In genomic region chr9:119803169-119803827, GRCm38 (mm10) we compare ENCODE assay signal across 13 mouse cellular contexts. TPM values are rescaled to one million over a fixed set of nuclear protein-coding genes. Genes with fewer than 3 reads are reported as not detected.
DNase-seq lines count a peak whose midpoint lies in the region; ATAC-seq and TF ChIP-seq lines count a peak whose summit lies in the region.
"Had no signal": no experiment of that assay in that cellular context is flagged by ENCODE, and none has a peak within 500 bp of the region (broad histone marks: within the 10 kb centered on the region; RNA-seq: fewer than 3 reads in every experiment).

No protein-coding gene starts in this region.

- peak; percentile 47 for DNase-seq in embryo, embryonic 11 days
- peak; percentile 79 for DNase-seq in forebrain, embryonic 11.5 days (ENCODE audit: low spot score)
- peak; percentile 37 for DNase-seq in hindbrain, embryonic 14.5 days (ENCODE audit: low spot score)
- peak; percentile 49 for DNase-seq in midbrain, postnatal 0 days (ENCODE audit: low spot score)
- DNase-seq in kidney, postnatal 4 days, result no peak
- no peak for DNase-seq in ovary, postnatal 14 days (ENCODE audit: low spot score)
- DNase-seq: adrenal gland, adult 2 months; liver, embryonic 13.5 days had no signal

- peak overlapping the region; percentile 38 for H3K4me2 ChIP-seq in forebrain, embryonic 11.5 days (ENCODE audit: low read depth, low read length, severe bottlenecking)
- no peak overlapping the region for H3K4me2 ChIP-seq in hindbrain, embryonic 14.5 days (replicated peaks)
- H3K4me2 ChIP-seq in midbrain, postnatal 0 days (ENCODE audit: low read depth, low read length, poor library complexity, severe bottlenecking), result no peak overlapping the region
- H3K4me2 ChIP-seq: embryonic facial prominence, embryonic 15.5 days; heart, embryonic 12.5 days; liver, embryonic 13.5 days had no signal

- H3K27me3 ChIP-seq in forebrain, embryonic 11.5 days (ENCODE audit: control insufficient read depth, insufficient read depth, low read length), result no peaks in the 10 kb centered on the region
- no peaks in the 10 kb centered on the region for H3K27me3 ChIP-seq in hindbrain, embryonic 14.5 days (ENCODE audit: control insufficient read depth, insufficient read depth, low read length)
- no peaks in the 10 kb centered on the region for H3K27me3 ChIP-seq in midbrain, postnatal 0 days (ENCODE audit: insufficient read depth, low read length)
- H3K27me3 ChIP-seq: embryonic facial prominence, embryonic 15.5 days; heart, embryonic 12.5 days; liver, embryonic 13.5 days had no signal

- H3K27ac ChIP-seq in forebrain, embryonic 11.5 days (ENCODE audit: low read depth, low read length), result peak overlapping the region; percentile 94
- H3K27ac ChIP-seq in hindbrain, embryonic 14.5 days, result no peak overlapping the region
- no peak overlapping the region for H3K27ac ChIP-seq in midbrain, postnatal 0 days (ENCODE audit: low read depth, low read length)
- H3K27ac ChIP-seq: embryonic facial prominence, embryonic 15.5 days; kidney, postnatal 0 days; liver, embryonic 13.5 days; macrophage had no signal

- H3K9me3 ChIP-seq in forebrain, embryonic 11.5 days (ENCODE audit: control insufficient read depth, low read length), result no peaks in the 10 kb centered on the region
- H3K9me3 ChIP-seq in hindbrain, embryonic 14.5 days (ENCODE audit: control insufficient read depth, low read length), result no peaks in the 10 kb centered on the region
- H3K9me3 ChIP-seq in midbrain, postnatal 0 days (ENCODE audit: low read length), result no peaks in the 10 kb centered on the region
- H3K9me3 ChIP-seq: embryonic facial prominence, embryonic 15.5 days; heart, embryonic 12.5 days; liver, embryonic 13.5 days had no signal

- H3K36me3 ChIP-seq in forebrain, embryonic 11.5 days (ENCODE audit: control insufficient read depth, insufficient read depth, low read length), result no peaks in the 10 kb centered on the region
- H3K36me3 ChIP-seq in hindbrain, embryonic 14.5 days (replicated peaks; ENCODE audit: control insufficient read depth, insufficient read depth), result no peaks in the 10 kb centered on the region
- no peaks in the 10 kb centered on the region for H3K36me3 ChIP-seq in midbrain, postnatal 0 days (ENCODE audit: insufficient read depth, low read length)
- H3K36me3 ChIP-seq: embryonic facial prominence, embryonic 15.5 days; heart, embryonic 12.5 days; liver, embryonic 13.5 days had no signal

- no peak for TF ChIP-seq CTCF in midbrain, postnatal 0 days (IDR thresholded peaks at IDR 0.05)

- H3K4me3 ChIP-seq in forebrain, embryonic 11.5 days (ENCODE audit: low read depth, low read length), result no peak overlapping the region; the same call in 1 of the 2 replicates
- no peak overlapping the region for H3K4me3 ChIP-seq in hindbrain, embryonic 14.5 days (replicated peaks; ENCODE audit: low read length)
- H3K4me3 ChIP-seq in midbrain, postnatal 0 days (ENCODE audit: low read depth, low read length), result no peak overlapping the region
- H3K4me3 ChIP-seq: embryonic facial prominence, embryonic 15.5 days; heart, embryonic 12.5 days; liver, embryonic 13.5 days had no signal

- peak; percentile 92 for ATAC-seq in forebrain, embryonic 11.5 days (replicated peaks; ENCODE audit: low FRiP score)
- ATAC-seq in hindbrain, embryonic 14.5 days (ENCODE audit: low FRiP score), result peak; percentile 60; the same call in 1 of the 2 replicates
- no peak for ATAC-seq in midbrain, postnatal 0 days (ENCODE audit: low FRiP score)
- no peak for ATAC-seq in megakaryocyte, adult 5-6 weeks (ENCODE audit: poor library complexity, severe bottlenecking)

- peaks cover 24% of the 10 kb centered on the region for H3K4me1 ChIP-seq in forebrain, embryonic 11.5 days (replicated peaks; ENCODE audit: control insufficient read depth, insufficient read depth, low read length)
- H3K4me1 ChIP-seq in hindbrain, embryonic 14.5 days (replicated peaks; ENCODE audit: control insufficient read depth, insufficient read depth, low read length), result peaks cover 16% of the 10 kb centered on the region
- peaks cover 9% of the 10 kb centered on the region for H3K4me1 ChIP-seq in midbrain, postnatal 0 days (ENCODE audit: insufficient read depth, low read length)
- H3K4me1 ChIP-seq: embryonic facial prominence, embryonic 15.5 days had no signal

- WGBS in forebrain, embryonic 11.5 days, result 23% methylated on average over 16 of the region's 16 CpGs
- 32% methylated on average over 16 of the region's 16 CpGs for WGBS in hindbrain, embryonic 14.5 days
- 19% methylated on average over 16 of the region's 16 CpGs for WGBS in midbrain, postnatal 0 days

- peak overlapping the region; percentile 40; the same call in 1 of the 2 replicates for H3K9ac ChIP-seq in forebrain, embryonic 11.5 days (ENCODE audit: low read length)
- no peak overlapping the region for H3K9ac ChIP-seq in hindbrain, embryonic 14.5 days
- 0 out of 2 replicates have a peak overlapping the region, but pooled peaks have one; percentile 37 for H3K9ac ChIP-seq in midbrain, postnatal 0 days (replicated peaks; ENCODE audit: low read length, poor library complexity, severe bottlenecking)
- H3K9ac ChIP-seq: embryonic facial prominence, embryonic 15.5 days; heart, embryonic 12.5 days; liver, embryonic 13.5 days had no signal

RNA-seq across cellular contexts. Expression of gene Scn11a, which starts 22.0 kb away (rescaled TPM):
- 1.1 and 1.5 TPM in 2 replicates for polyA plus RNA-seq in forebrain, embryonic 11.5 days (2014; fragmentation: Nextera tagmentation; extraction: Ambion mirVana)
- 0.21 and 0.34 TPM in 2 replicates for polyA plus RNA-seq in hindbrain, embryonic 14.5 days (2014; fragmentation: Nextera tagmentation; extraction: Ambion mirVana)
- total RNA-seq in midbrain, postnatal 0 days (2014; rRNA removed), result 0.47 and 0.60 TPM in 2 replicates
- 0.27 and 0.35 TPM in 2 replicates for polyA plus RNA-seq in midbrain, postnatal 0 days (2015; fragmentation: Nextera tagmentation; extraction: Ambion mirVana)
- not detected in 2 replicates for total RNA-seq in megakaryocyte, adult 5-6 weeks (2015)
- total RNA-seq in megakaryocyte, adult 5-6 weeks (2017), result not detected in 2 replicates
- total RNA-seq: adrenal gland, adult 2 months had no signal
- polyA plus RNA-seq: adrenal gland, adult 2 months; heart, embryonic 12.5 days; liver, embryonic 13.5 days; macrophage had no signal

Comparison
In these comparisons a context has a peak if more than half of its experiments do, and no peak if none do; other contexts are left out.
1. DNase-seq: peak in embryo, embryonic 11 days (single experiment), forebrain, embryonic 11.5 days (single experiment), hindbrain, embryonic 14.5 days (single experiment) and midbrain, postnatal 0 days (single experiment); none in kidney, postnatal 4 days (0 of 2) and ovary, postnatal 14 days (single experiment).
2. ATAC-seq: peak in forebrain, embryonic 11.5 days (single experiment) and hindbrain, embryonic 14.5 days (single experiment); none in midbrain, postnatal 0 days (single experiment) and megakaryocyte, adult 5-6 weeks (single experiment).